Mouse (Mus musculus) midbrain, embryonic 12.5 days (tissue): ENCODE results near the gene Slpi. TPM values are rescaled to one million over a fixed set of nuclear protein-coding genes. Genes with fewer than 3 reads are reported as not detected.
"Not testable (repeated sequence)": the region's sequence is repeated elsewhere in the genome, so short reads cannot be mapped to it uniquely, and the experiment has no call there.

Source experiments
- ATAC-seq: fragments of 200-750 bp; cut with Nextera tagmentation; 2 replicates; pipeline ENCODE4 v1.8.0; 2017; ENCODE audit warnings: low read depth, moderate TSS enrichment, moderate library complexity; ENCODE audit not compliant: low FRiP score
- H3K27ac ChIP-seq: fragments of 300-500 bp; sonication (generic); replicated peaks from 2 replicates; pipeline ENCODE4 v1.5.1; 2016; ENCODE audit warnings: mild to moderate bottlenecking
- H3K27me3 ChIP-seq: fragments of 300-500 bp; sonication (generic); 2 replicates; pipeline ENCODE4 v1.6.1; 2016; ENCODE audit warnings: mild to moderate bottlenecking
- H3K36me3 ChIP-seq: fragments of 300-500 bp; sonication (generic); 2 replicates; pipeline ENCODE4 v1.6.1; 2016
- H3K4me1 ChIP-seq: fragments of 300-500 bp; sonication (generic); 2 replicates; pipeline ENCODE4 v1.6.1; 2016
- H3K4me2 ChIP-seq: fragments of 300-500 bp; sonication (generic); replicated peaks from 2 replicates; pipeline ENCODE4 v1.6.1; 2016; ENCODE audit warnings: mild to moderate bottlenecking, moderate library complexity
- H3K4me3 ChIP-seq: fragments of 300-500 bp; sonication (generic); 2 replicates; pipeline ENCODE4 v1.5.1; 2016; ENCODE audit warnings: mild to moderate bottlenecking
- H3K9ac ChIP-seq: fragments of 300-500 bp; sonication (generic); replicated peaks from 2 replicates; pipeline ENCODE4 v1.6.1; 2016; ENCODE audit warnings: mild to moderate bottlenecking, moderate library complexity
- H3K9me3 ChIP-seq: fragments of 300-500 bp; sonication (generic); 2 replicates; pipeline ENCODE4 v1.6.1; 2016; ENCODE audit warnings: mild to moderate bottlenecking
- WGBS: fragments of 180-500 bp; shearing (Covaris S2); methylation state at CpG from one replicate; pipeline ENCODE4 v1.1.7; 2016; 5-methylcytosine and 5-hydroxymethylcytosine counted together
- microRNA-seq: library from miRNA; unstranded; fragments of <30 nt; microRNA quantifications from one replicate; pipeline ENCODE4, GENCODE M21; 2017
- polyA plus RNA-seq: library from polyadenylated mRNA; unstranded; fragments of >200 nt; fragmentation: Nextera tagmentation; extraction: Ambion mirVana; gene quantifications from 2 replicates; pipeline ENCODE4 v1.2.1, GENCODE M21; 2016

The Slpi gene
- polyA plus RNA-seq, 1 experiment from 2014 or later, result not detected

DNA sequence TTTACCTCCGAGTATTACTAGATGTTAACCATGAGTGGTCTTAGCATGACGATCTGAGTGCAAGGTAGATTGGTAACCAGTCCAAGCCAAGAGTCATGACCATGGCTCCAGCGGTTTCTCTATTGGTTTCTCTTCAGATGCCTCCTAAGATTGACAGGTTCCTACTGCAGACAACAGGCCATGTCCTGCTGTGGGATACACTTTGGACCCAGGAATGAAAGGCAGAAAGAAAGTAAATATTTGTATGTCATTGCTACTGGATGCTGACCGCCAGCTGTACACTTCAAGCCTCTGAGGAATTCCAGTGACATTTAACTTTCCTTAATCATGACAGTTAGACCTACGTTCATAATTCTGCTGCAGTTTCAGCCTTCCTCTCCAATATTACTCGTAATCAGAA, 67.9 kb downstream of the Slpi start:
- H3K4me3 ChIP-seq, result no peak overlapping the region
- H3K27me3 ChIP-seq, result no peaks in the 10 kb centered on the region
- H3K4me2 ChIP-seq, result no peak overlapping the region
- no peak overlapping the region for H3K9ac ChIP-seq
- no peaks in the 10 kb centered on the region for H3K36me3 ChIP-seq
- H3K4me1 ChIP-seq, result no peaks in the 10 kb centered on the region
- no peak overlapping the region for H3K27ac ChIP-seq
- 85% methylated on average over 6 of the region's 6 CpGs for WGBS
- ATAC-seq, result no peak
- no peaks in the 10 kb centered on the region for H3K9me3 ChIP-seq

DNA sequence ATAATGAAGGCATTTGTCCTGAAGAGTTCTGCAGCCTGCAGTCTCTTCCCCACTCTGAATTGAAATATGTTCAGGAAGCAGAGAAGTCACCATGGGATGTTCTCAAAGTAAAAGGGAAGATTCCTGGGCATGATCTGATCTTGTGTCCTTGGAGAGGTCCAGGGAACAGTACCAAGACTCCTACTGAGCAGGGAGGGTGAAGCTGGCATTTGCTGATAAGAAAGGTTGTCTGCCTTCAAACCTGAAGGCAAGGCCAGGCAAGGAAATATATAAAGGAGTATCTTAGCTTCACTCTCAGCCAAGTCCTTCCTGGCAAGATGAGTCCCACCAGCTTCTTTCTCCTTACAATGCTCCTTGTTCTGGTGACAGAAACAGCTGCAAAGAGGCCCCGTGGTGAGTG, 72.4 kb downstream of the Slpi start, which contains the start of gene Svs6:
Gene Svs6 (plus strand): TSS at position 301 of the 400 bp plus-strand sequence.
- not testable (repeated sequence) for H3K4me2 ChIP-seq, H3K4me1 ChIP-seq, H3K9me3 ChIP-seq, ATAC-seq, H3K27me3 ChIP-seq, H3K27ac ChIP-seq, H3K4me3 ChIP-seq, H3K9ac ChIP-seq, H3K36me3 ChIP-seq
- 87% methylated on average over 1 of the region's 1 CpGs for WGBS

DNA sequence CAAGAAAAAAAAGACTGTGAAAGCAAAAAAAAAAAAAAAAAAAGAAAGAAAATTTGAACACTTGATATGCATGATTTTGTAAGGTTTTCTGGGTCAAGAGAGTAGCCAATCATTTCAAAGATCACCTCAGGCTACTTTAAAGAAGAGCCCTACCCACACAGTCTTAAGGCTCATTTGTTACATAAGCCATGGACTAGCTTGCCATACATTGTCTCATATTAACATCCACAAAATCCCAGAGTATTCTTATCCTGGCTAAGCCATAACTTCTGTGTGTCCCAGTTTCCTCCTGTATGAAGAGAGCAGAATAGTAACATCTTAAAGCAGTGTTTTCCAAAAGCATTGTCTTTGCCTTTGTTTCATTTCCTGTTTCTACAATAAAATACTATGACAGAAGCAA, 73.4 kb downstream of the Slpi start:
- H3K36me3 ChIP-seq, H3K4me2 ChIP-seq, H3K9me3 ChIP-seq, ATAC-seq, H3K27ac ChIP-seq, H3K9ac ChIP-seq, H3K4me1 ChIP-seq, H3K27me3 ChIP-seq, H3K4me3 ChIP-seq: not testable (repeated sequence)

DNA sequence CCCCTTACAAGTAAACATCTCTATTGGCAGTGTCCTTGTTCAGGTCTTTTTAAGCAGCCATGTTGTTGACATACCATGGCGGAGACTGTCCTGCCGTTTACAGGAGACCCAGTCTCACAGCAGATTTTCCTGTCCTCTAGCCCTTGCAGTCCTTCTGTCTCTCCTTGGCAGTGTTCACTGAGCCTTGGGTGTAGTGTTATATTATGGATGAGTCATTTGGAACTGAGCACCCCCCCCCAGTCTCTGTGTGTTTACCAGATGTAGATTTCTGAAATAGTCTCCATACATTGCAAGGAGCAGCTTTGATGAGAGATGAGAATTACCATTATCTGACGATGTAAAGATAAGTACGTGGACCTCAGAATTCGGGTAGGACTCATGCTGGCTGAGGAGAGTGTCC, 76.3 kb downstream of the Slpi start:
- no peak for ATAC-seq
- Histone ChIP-seq H3K36me3 (no peaks in the 10 kb centered on the region), H3K4me1 (no peaks in the 10 kb centered on the region), H3K27ac (no peak overlapping the region), H3K9ac (no peak overlapping the region), H3K4me3 (no peak overlapping the region), H3K27me3 (no peaks in the 10 kb centered on the region), H3K4me2 (no peak overlapping the region), H3K9me3 (no peaks in the 10 kb centered on the region)
- 88% methylated on average over 5 of the region's 5 CpGs for WGBS

Small RNA genes lying within 50 kb of the gene (microRNA-seq; reads per million reads assigned to microRNA genes)
- gene Mir7678, result not detected

Other genes starting within 250 kb of the Slpi start
- 0.16 and 0.31 TPM in 2 replicates for gene Kcns1, start 218.0 kb downstream of the Slpi start, polyA plus RNA-seq
- gene Wfdc5, start 206.4 kb downstream of the Slpi start, polyA plus RNA-seq, result not detected in 2 replicates
- not detected in 2 replicates for gene Wfdc12, start 198.5 kb downstream of the Slpi start, polyA plus RNA-seq
- gene Wfdc15a, start 189.0 kb downstream of the Slpi start, polyA plus RNA-seq, result not detected in 2 replicates
- gene Wfdc15b, start 167.4 kb downstream of the Slpi start, polyA plus RNA-seq, result not detected in 2 replicates
- gene Svs2, start 150.6 kb downstream of the Slpi start, polyA plus RNA-seq, result not detected in 2 replicates
- not detected in 2 replicates for gene Svs3b, start 132.5 kb downstream of the Slpi start, polyA plus RNA-seq
- not detected in 2 replicates for gene Svs4, start 110.6 kb downstream of the Slpi start, polyA plus RNA-seq
- gene Svs3a, start 99.8 kb downstream of the Slpi start, polyA plus RNA-seq, result not detected in 2 replicates
- not detected in 2 replicates for gene Svs6, start 72.3 kb downstream of the Slpi start, polyA plus RNA-seq
- not detected in 2 replicates for gene Svs5, start 56.4 kb downstream of the Slpi start, polyA plus RNA-seq
- gene Rbpjl, start 14.0 kb upstream of the Slpi start, polyA plus RNA-seq, result 0.15 TPM in 1 of 2 replicates, not detected in the other
- 2.8 and 13.5 TPM in 2 replicates for gene Matn4, start 16.1 kb upstream of the Slpi start, polyA plus RNA-seq
- 10.5 and 11.3 TPM in 2 replicates for gene Sdc4, start 54.8 kb upstream of the Slpi start, polyA plus RNA-seq
- gene Sys1, start 67.9 kb upstream of the Slpi start, polyA plus RNA-seq, result 68.8 and 69.6 TPM in 2 replicates
- 3.8 and 6.9 TPM in 2 replicates for gene Gm20458, start 71.9 kb upstream of the Slpi start, polyA plus RNA-seq
- gene Trp53tg5, start 84.6 kb upstream of the Slpi start, polyA plus RNA-seq, result 0.19 TPM in 1 of 2 replicates, not detected in the other
- 4.7 and 6.0 TPM in 2 replicates for gene Dbndd2, start 97.0 kb upstream of the Slpi start, polyA plus RNA-seq
- gene Pigt, start 108.4 kb upstream of the Slpi start, polyA plus RNA-seq, result 46.2 and 48.7 TPM in 2 replicates
- 15.3 and 16.4 TPM in 2 replicates for gene Wfdc2, start 173.3 kb upstream of the Slpi start, polyA plus RNA-seq
- not detected in 2 replicates for gene Spint3, start 184.4 kb upstream of the Slpi start, polyA plus RNA-seq
- not detected in 2 replicates for gene Wfdc6a, start 196.4 kb upstream of the Slpi start, polyA plus RNA-seq
- gene Eppin, start 204.5 kb upstream of the Slpi start, polyA plus RNA-seq, result not detected in 2 replicates
- gene Wfdc6b, start 224.4 kb upstream of the Slpi start, polyA plus RNA-seq, result not detected in 2 replicates
- not detected in 2 replicates for gene Wfdc8, start 224.5 kb upstream of the Slpi start, polyA plus RNA-seq
- not detected in 2 replicates for gene Wfdc16, start 249.7 kb upstream of the Slpi start, polyA plus RNA-seq